Mouse (Mus musculus) urinary bladder, postnatal 4 days (tissue): ENCODE data around the gene Tmem45a.
"Not testable (repeated sequence)": the region's sequence is repeated elsewhere in the genome, so short reads cannot be mapped to it uniquely, and the experiment has no call there.

ENCODE experiments used
- DNase-seq, 2 experiments: peaks; one replicate each; pipeline ENCODE4 v3.0.0; 2021 to 2022; ENCODE audit warnings: low spot score in 2 of 2

Gene Tmem45a

DNA sequence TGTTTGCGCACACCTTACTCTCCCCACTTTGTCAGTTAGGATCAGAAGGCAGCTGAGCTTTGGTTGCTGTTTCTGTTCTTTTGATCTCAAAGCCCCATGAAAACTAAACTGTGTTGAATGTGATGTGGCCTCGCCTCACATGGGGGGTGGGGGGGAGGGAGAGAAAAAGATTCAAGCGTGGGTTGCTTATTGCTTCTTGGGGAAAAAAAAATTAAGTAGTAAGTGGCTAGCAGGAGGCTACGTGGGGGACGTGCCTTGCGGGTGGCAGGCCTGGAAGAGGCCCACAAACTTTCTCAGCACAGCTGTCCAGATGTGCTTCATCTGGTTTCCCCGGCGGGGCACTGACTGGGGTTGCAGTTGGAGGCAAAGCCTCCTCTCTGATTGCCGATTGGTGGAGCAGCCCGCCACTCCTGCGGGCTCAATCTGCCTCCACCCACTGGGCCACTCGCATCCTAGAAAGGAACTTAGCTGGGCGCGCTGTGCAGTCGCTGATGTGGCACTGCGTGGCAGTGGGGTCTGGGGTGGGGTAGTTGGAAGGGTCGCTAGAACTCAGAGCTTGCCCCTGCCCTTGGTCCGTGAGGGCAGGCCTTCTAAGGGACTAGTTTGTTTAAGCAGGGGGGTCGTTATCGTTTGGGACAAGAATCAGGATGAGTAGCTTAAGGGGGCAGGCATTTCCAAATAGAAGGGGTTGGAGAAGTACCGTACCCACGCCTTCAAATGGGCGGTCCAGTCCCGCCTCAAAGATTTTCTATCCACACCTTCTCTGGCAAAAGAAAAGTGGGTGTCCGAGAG lies at the start of gene Tmem45a:
Tmem45a (minus strand) TSS at position 343 of the 792 bp plus-strand sequence.
- DNase-seq, result peak; percentile 90 to 94

DNA sequence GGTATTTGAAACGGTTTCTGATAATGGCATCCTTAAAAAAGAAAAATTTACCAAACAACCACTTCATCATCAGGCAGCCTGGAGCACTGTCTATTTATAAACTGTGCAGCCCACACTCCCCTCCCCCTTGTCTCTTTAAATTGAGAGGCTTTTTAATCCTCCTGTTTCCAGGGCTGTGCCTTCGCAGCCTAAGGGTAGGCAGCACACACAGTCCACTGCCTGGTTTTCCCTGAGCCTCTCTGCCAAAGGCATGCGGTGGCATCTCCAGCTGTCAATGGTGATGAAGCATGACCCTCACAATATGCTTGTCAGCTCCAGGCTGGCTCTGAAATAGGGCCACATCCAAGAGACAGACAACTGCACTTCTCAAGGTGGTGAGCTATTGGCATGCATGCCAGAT lies 42.1 kb upstream of the Tmem45a start, which contains the start of gene Lnp1:
Lnp1 (minus strand) TSS at position 39 of the 400 bp plus-strand sequence.
- DNase-seq, result no peak

DNA sequence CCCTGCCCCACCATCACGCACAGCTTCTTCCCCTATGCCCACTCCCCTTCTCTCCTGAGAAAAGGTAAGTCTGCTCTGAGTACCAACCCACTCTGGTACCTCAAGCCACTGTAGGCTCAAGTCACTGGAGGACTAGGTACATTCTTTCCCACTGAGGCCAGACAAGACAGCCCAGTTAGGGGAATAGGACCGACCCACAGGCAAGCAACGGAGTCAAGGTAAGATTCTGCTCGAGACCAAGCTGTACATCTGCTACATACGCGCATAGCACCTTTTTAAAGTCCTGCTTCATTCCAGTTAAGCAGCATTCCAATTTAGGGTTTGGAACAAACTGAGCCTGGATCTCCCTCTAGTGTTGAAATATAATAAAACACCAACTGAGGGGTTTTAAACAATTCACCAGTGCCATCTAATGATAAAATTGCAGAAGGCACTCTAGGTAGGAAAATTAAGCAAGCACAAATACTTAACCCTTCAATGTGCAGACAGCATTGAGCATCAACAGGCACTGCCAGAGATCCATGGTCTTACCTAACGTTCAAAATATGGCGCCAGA lies 34.2 kb upstream of the Tmem45a start:
- no peak for DNase-seq

DNA sequence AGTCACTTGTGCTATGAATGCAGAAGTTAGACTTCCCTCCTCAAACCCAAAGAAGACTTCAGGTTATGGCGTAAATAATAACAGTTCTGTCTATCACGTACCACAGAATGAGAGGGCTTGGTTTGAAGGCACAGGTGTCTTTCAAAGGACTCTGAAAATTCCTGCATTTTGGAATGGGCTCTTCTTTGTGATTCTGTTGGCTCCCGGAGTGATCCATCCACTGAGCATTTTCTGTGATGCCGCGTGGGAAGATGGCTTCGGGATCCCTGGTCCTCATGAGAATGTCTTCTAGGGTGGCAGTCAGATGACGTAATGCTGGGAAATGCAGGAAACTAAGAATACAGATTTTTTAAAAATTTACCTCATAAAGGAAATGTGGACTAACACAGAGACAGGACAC lies 31.3 kb upstream of the Tmem45a start:
- DNase-seq, result no peak

GRCm38 (mm10) chr16:56908986-56909385 lies 23.0 kb upstream of the Tmem45a start:
- DNase-seq, result no peak

DNA sequence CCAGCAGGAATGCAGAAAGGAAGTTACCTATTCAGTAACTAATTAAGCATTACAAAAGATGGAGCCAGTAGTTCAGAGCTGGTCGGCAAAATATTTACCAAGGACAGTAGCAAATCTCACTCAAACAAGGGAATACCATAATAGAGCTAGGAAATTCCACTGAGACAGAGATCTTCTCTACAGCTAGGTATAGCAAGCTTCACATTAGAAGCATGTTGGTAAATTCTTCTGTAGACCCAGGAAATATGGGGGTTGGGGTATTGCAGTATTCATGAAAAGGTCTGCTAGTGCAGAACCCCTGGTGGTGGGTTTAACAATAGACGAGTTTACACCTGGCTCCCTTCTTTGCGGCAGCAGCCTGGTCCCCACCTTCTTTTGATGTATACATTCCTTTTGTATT lies 16.2 kb upstream of the Tmem45a start:
- DNase-seq, result not testable (repeated sequence)

DNA sequence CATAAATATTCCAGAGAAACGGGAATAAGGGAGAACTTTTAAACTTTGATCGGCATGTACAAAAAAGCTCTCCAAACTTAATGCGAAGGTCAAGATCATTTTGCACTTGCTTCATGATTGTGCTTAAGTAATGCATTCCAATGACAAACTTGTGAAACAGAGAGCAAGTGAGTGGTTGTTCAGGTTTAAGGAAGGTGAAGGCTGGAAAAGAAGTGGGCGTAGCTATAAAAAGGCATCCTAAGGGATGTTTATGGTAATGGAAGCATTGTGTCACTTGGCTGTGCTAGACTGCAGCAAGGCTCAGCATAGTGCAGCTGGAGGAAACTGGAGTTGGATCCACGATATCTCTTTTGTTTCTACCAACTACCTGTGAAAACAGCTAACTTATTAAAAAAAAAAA lies 5.6 kb upstream of the Tmem45a start:
- no peak for DNase-seq

- DNase-seq, result no peak
These were observed 700 bp upstream of the Tmem45a start for GRCm38 (mm10) chr16:56886616-56887116.

DNA sequence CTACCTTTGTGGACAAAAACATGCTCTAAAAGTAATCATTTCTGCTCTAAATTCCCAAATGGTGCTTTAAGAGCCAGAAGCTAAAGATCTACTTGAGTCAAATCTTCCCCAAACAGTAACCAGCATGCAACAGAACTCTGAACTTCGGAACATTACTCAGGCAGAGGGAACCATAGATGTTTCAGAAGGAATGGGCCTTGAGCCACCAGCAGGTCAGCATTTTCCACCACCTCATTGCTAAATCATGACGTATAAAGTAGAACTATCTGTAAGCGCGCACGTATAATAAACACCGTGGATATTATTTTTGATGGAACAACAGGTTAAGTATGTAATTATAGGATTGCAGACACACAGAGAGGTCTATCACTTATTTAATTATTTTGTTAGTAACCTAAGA lies 1.2 kb downstream of the Tmem45a start:
- no peak for DNase-seq

DNA sequence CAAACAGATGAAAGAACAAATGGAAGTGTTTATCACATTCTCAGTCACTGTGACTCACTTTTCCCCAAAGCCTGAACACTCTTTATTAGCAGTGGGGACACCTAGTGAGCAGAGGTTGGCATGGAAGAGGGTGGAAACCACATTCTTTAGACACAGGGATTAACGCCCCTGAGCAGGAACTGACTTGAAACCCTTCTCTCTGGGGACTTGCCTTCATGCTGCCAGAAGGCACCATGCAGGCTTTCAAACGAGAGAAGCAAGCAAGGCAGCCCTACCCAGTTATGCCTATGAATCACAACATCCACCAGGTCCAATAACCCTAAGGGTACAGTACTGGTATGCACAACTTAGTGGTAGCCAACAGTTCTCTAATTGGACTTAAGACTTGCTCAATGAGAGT lies 12.6 kb downstream of the Tmem45a start:
- no peak for DNase-seq

- no peak for DNase-seq
These were observed 15.5 kb downstream of the Tmem45a start for GRCm38 (mm10) chr16:56870458-56870857.

GRCm38 (mm10) chr16:56868361-56868760 lies 17.6 kb downstream of the Tmem45a start:
- DNase-seq, result no peak

GRCm38 (mm10) chr16:56867591-56867990 lies 18.4 kb downstream of the Tmem45a start:
- no peak for DNase-seq

DNA sequence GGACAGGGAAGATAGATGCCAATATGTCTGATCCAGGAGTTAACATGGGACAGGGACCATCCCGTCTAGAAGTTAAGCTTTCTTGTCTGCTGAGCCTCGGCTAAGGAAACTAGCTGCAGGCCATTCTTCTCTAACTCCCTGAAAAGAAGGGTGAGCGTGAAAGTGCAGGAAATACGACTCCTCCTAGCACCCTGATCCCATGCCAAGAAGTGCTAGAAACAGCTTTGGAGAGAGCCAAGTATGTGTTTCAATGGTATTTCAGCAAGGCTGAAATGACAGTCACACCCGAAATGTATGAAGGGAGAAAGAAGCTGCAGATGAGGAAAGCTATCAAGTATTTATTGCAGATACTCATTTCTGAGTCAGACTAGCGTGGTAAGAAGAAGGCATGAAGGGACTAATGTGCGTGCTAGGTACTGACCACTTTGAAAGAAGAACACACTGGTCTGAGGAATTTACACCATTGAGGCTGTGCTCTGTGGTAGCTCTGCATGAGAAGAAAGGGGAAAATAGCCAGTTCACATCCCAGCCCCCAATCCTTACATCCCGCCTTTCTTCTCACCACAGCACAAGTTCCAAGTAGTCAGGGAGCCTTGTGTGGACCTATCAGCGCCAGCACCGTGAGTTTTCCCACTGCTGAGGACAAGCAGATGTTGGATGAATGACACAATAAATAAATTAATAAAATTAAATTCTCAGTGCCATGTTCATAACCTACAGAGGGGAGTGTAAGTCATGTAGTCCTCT lies 33.0 kb downstream of the Tmem45a start:
- DNase-seq, result no peak

GRCm38 (mm10) chr16:56842988-56843387 lies 43.0 kb downstream of the Tmem45a start:
- DNase-seq, result no peak

- no peak for DNase-seq
These were observed 52.7 kb downstream of the Tmem45a start for GRCm38 (mm10) chr16:56833312-56833711.

DNA sequence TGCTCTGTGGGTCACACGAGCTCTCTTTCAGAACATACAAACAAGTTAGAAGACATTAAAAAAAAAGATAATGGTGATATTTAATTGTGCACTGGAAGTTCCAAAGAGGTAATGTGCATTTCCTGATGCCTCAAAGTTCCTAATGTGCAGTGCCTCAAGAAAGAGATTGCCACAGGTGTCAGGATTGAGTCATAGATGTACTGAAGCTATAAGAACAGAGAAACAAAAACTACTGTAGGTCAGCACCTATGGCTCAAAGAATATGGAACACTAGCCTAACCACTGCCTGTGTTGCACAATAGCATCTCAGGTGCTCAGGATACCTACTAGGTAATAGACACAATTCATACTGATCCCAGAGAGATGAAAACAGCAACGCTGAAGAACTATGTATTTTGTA lies 54.0 kb downstream of the Tmem45a start:
- no peak for DNase-seq

DNA sequence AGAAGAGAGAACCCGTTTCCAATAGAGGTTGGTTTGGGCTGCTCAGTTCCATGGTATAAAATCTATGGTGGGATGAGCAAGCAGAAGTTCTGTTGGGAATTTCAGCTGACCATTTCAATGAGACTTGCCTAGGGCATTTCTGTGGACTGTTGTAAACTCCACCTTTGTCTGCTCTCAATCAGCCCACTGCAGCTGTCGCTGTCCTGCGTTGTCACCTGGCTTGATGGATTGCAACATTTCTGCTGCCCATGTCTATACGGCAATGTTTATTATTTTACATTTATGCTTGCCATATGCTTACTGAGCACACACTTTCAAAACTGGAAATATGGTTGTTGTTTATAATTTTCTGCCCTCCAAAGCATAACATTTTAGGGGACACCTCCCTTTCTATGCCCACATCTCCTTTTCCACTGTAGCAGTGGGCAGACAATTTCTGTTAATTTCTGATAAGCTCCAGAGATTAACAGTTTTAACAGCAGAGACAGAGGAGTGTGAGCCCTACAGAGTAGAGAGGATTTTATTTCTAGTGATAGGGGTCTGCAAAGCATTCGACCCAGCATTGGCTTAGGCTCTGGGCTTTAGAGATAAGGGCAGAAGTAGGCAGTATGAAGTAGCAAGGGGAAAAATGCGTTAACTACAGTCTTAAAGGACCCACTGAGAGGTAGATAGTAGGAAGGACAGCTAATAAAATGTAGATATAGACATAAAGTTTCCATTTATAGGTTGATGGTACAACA lies 84.4 kb downstream of the Tmem45a start:
- DNase-seq, result no peak

- no peak for DNase-seq
These were observed 85.0 kb downstream of the Tmem45a start for GRCm38 (mm10) chr16:56800946-56801345.

DNA sequence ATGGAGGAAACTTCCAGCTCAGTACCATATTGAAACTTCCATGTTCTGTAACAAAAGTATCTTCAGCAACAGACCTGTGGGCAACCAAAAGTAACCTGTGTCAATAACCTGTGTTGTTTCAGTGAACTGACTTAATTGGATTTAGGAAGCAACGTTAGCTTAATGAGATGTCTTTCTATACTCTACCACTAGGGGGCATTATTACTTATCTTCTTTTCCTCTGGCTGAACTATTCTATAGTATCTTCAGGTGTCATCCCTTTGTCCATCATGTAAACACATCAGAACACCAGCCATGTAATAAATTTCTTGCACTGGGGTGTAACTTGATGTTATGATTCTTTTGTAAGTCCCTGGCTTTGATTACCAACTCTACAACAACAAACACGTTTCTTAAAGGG lies 85.5 kb downstream of the Tmem45a start:
- no peak for DNase-seq

DNA sequence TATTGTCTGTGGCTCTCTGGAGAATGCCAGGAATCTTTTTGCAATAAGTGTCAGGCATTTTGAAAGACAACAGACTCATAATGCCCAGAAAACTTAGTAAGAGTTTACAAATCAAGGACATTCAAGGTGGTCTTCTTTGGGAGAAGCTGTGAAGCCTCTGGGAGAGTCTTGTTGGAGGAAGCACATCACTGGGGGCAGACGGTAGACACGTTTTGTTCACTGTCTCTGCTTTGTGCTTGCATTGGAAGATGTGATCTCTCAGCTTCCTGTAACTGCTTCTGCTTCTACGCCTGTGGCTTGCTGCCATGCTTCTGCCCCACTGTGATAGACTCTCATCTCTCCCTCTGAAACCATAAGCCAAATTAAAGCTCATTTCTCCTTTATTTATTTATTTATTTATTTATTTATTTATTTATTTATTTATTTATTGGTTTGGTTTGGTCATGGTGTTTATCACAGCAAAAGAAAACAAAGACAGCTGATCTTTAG lies 86.4 kb downstream of the Tmem45a start:
- no peak for DNase-seq

- DNase-seq, result no peak
These were observed 87.1 kb downstream of the Tmem45a start for GRCm38 (mm10) chr16:56798873-56799272.
